Comparison of ENCODE assay signal across 13 mouse cellular contexts in the genomic region with DNA sequence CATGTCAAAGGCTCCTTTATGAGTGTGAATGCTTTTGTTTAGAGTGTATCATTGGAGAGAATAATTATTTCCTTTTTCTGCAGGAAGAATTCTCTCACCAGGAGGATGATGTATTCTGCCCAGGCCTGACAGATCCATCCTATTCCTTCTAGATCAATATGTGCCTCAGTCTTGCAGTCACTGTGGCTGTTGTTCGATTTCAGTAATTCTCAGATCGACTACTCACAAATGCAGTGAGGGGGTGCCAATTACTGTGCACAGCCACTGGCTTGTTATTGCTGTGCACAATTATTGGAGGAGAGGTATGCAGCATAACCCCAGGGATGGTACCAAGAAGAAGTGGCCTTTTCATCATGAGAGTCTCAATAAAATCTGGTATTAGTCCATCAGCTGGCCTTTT.
DNase-seq lines count a peak whose midpoint lies in the region; ATAC-seq and TF ChIP-seq lines count a peak whose summit lies in the region.
"Had no signal": no experiment of that assay in that cellular context is flagged by ENCODE, and none has a peak within 500 bp of the region (broad histone marks: within the 10 kb centered on the region; RNA-seq: fewer than 3 reads in every experiment).

No protein-coding gene starts in this region.

- peak overlapping the region; percentile 40; the same call in 1 of the 2 replicates for H3K27ac ChIP-seq in midbrain, embryonic 11.5 days (ENCODE audit: low read depth, low read length)
- H3K27ac ChIP-seq in midbrain, embryonic 10.5 days (replicated peaks) = no peak overlapping the region
- peak overlapping the region; percentile 72 for H3K27ac ChIP-seq in forebrain, embryonic 15.5 days (replicated peaks)
- peak overlapping the region; percentile 55 for H3K27ac ChIP-seq in limb, embryonic 14.5 days (replicated peaks; ENCODE audit: low read depth, low read length)
- H3K27ac ChIP-seq: heart, embryonic 15.5 days; intestine, embryonic 15.5 days had no signal

- no peak overlapping the region for H3K9ac ChIP-seq in midbrain, embryonic 11.5 days (ENCODE audit: low read length)
- H3K9ac ChIP-seq in forebrain, embryonic 15.5 days (replicated peaks) = no peak overlapping the region
- no peak overlapping the region for H3K9ac ChIP-seq in limb, embryonic 14.5 days (ENCODE audit: low read depth, low read length, severe bottlenecking)
- H3K9ac ChIP-seq: heart, embryonic 15.5 days; intestine, embryonic 15.5 days had no signal

- H3K4me2 ChIP-seq in midbrain, embryonic 11.5 days = no peak overlapping the region
- H3K4me2 ChIP-seq in forebrain, embryonic 15.5 days (replicated peaks) = no peak overlapping the region
- no peak overlapping the region for H3K4me2 ChIP-seq in limb, embryonic 14.5 days (replicated peaks; ENCODE audit: low read depth, low read length, severe bottlenecking)
- H3K4me2 ChIP-seq: heart, embryonic 15.5 days; intestine, embryonic 15.5 days had no signal

- WGBS in midbrain, embryonic 11.5 days = 80% methylated on average over 2 of the region's 2 CpGs
- 88% methylated on average over 2 of the region's 2 CpGs for WGBS in midbrain, embryonic 10.5 days
- 36% methylated on average over 2 of the region's 2 CpGs for WGBS in forebrain, embryonic 15.5 days
- WGBS in limb, embryonic 14.5 days = 32% methylated on average over 2 of the region's 2 CpGs

- DNase-seq in midbrain, embryonic 11.5 days (ENCODE audit: low spot score, missing footprints) = no peak
- no peak for DNase-seq in midbrain, embryonic 10.5 days (ENCODE audit: low spot score)
- no peak for DNase-seq in limb, embryonic 14.5 days (ENCODE audit: low spot score)
- peak; percentile 15 for DNase-seq in telencephalon, adult 2 months (ENCODE audit: low read depth, low spot score)
- DNase-seq in spleen, postnatal 4 days (ENCODE audit: low spot score in 2 of 2) = no peak
- DNase-seq in layer of hippocampus, adult 11-12 months (ENCODE audit: low spot score) = no peak
- no peak for DNase-seq in liver
- DNase-seq: cerebellum, postnatal 10 days; gastrocnemius, postnatal 14 days; thymus, postnatal 14 days had no signal

- no peak for TF ChIP-seq POLR2A in limb, embryonic 14.5 days (IDR thresholded peaks at IDR 0.05; ENCODE audit: borderline replicate concordance, extremely low read depth, insufficient read depth, insufficient read length)

- no peak overlapping the region for H3K4me3 ChIP-seq in midbrain, embryonic 11.5 days (ENCODE audit: low read depth, low read length)
- H3K4me3 ChIP-seq in midbrain, embryonic 10.5 days = no peak overlapping the region
- no peak overlapping the region for H3K4me3 ChIP-seq in forebrain, embryonic 15.5 days
- H3K4me3 ChIP-seq in limb, embryonic 14.5 days (replicated peaks; ENCODE audit: low read length) = no peak overlapping the region
- H3K4me3 ChIP-seq: heart, embryonic 15.5 days; intestine, embryonic 15.5 days had no signal

- no peaks in the 10 kb centered on the region for H3K9me3 ChIP-seq in midbrain, embryonic 11.5 days (ENCODE audit: control insufficient read depth, low read length)
- H3K9me3 ChIP-seq in midbrain, embryonic 10.5 days (replicated peaks) = no peaks in the 10 kb centered on the region
- no peaks in the 10 kb centered on the region for H3K9me3 ChIP-seq in forebrain, embryonic 15.5 days
- H3K9me3 ChIP-seq in limb, embryonic 14.5 days (ENCODE audit: control insufficient read depth, low read length) = no peaks in the 10 kb centered on the region
- H3K9me3 ChIP-seq: heart, embryonic 15.5 days; intestine, embryonic 15.5 days had no signal

- no peaks in the 10 kb centered on the region for H3K36me3 ChIP-seq in midbrain, embryonic 11.5 days (ENCODE audit: control insufficient read depth, insufficient read depth, low read length)
- H3K36me3 ChIP-seq in midbrain, embryonic 10.5 days = no peaks in the 10 kb centered on the region
- H3K36me3 ChIP-seq in forebrain, embryonic 15.5 days = no peaks in the 10 kb centered on the region
- H3K36me3 ChIP-seq in limb, embryonic 14.5 days (ENCODE audit: control insufficient read depth, insufficient read depth, low read length) = no peaks in the 10 kb centered on the region
- H3K36me3 ChIP-seq: heart, embryonic 15.5 days; intestine, embryonic 15.5 days had no signal

- H3K27me3 ChIP-seq in midbrain, embryonic 11.5 days (ENCODE audit: control insufficient read depth, insufficient read depth, low read length) = no peaks in the 10 kb centered on the region
- no peaks in the 10 kb centered on the region for H3K27me3 ChIP-seq in midbrain, embryonic 10.5 days (ENCODE audit: low read depth, poor library complexity, severe bottlenecking)
- H3K27me3 ChIP-seq in forebrain, embryonic 15.5 days = no peaks in the 10 kb centered on the region
- no peaks in the 10 kb centered on the region for H3K27me3 ChIP-seq in limb, embryonic 14.5 days (ENCODE audit: control insufficient read depth, insufficient read depth, low read length)
- H3K27me3 ChIP-seq: heart, embryonic 15.5 days; intestine, embryonic 15.5 days had no signal

- H3K4me1 ChIP-seq in midbrain, embryonic 11.5 days (ENCODE audit: control insufficient read depth, insufficient read depth, low read length) = no peaks in the 10 kb centered on the region
- no peaks in the 10 kb centered on the region for H3K4me1 ChIP-seq in midbrain, embryonic 10.5 days
- peaks cover 7% of the 10 kb centered on the region; the same call in 1 of the 2 replicates for H3K4me1 ChIP-seq in forebrain, embryonic 15.5 days
- H3K4me1 ChIP-seq in limb, embryonic 14.5 days (ENCODE audit: control insufficient read depth, insufficient read depth, low read length) = peaks cover 14% of the 10 kb centered on the region
- H3K4me1 ChIP-seq: heart, embryonic 15.5 days; intestine, embryonic 15.5 days had no signal

- ATAC-seq in midbrain, embryonic 11.5 days (ENCODE audit: low FRiP score) = peak; percentile 50; the same call in 1 of the 2 replicates
- ATAC-seq in forebrain, embryonic 15.5 days (replicated peaks) = peak; percentile 46; the same call in 1 of the 2 replicates
- no peak for ATAC-seq in limb, embryonic 14.5 days (ENCODE audit: low FRiP score, low read depth)
- ATAC-seq: intestine, embryonic 15.5 days had no signal
